Mouse (Mus musculus) myocyte (in vitro differentiated cells): ENCODE measurements around the gene Bean1. TPM values are rescaled to one million over a fixed set of nuclear protein-coding genes. Genes with fewer than 3 reads are reported as not detected.

Experiments used
- H3K27me3 ChIP-seq: one replicate; pipeline ENCODE4 v1.6.1; 2011; ENCODE audit not compliant: control insufficient read depth, insufficient read depth, insufficient read length
- H3K36me3 ChIP-seq: one replicate; pipeline ENCODE4 v1.6.1; 2011; ENCODE audit not compliant: control insufficient read depth, insufficient read depth
- H3K4me2 ChIP-seq: one replicate; pipeline ENCODE4 v1.6.1; 2011; ENCODE audit warnings: low read depth, control low read depth
- H3K4me3 ChIP-seq: one replicate; pipeline ENCODE4 v1.5.1; 2011; ENCODE audit warnings: mild to moderate bottlenecking, control low read depth, moderate library complexity
- H3K79me2 ChIP-seq: one replicate; pipeline ENCODE4 v1.6.1; 2011; ENCODE audit not compliant: control insufficient read depth, insufficient read depth
- H3ac ChIP-seq: one replicate; pipeline ENCODE4 v1.6.1; 2011; ENCODE audit not compliant: control insufficient read depth, insufficient read length
- CEBPB ChIP-seq: IDR thresholded peaks from 2 replicates; pipeline ENCODE4 v1.6.1; 2011; ENCODE audit warnings: mild to moderate bottlenecking, moderate library complexity; ENCODE audit not compliant: poor library complexity, insufficient read depth, severe bottlenecking
- E2F4 ChIP-seq: IDR thresholded peaks from one replicate; pipeline ENCODE4 v1.6.1; 2011; ENCODE audit warnings: mild to moderate bottlenecking, control low read depth, moderate library complexity; ENCODE audit not compliant: insufficient read depth
- MAX ChIP-seq: IDR thresholded peaks from one replicate; pipeline ENCODE4 v1.6.1; 2011; ENCODE audit warnings: low read depth, mild to moderate bottlenecking, control low read depth
- MYOD1 ChIP-seq, 3 experiments: IDR thresholded peaks; one replicate each; pipeline ENCODE4 v1.6.1; 2011; ENCODE audit warnings: control low read depth in 2 of 3, low read depth in 2 of 3, mild to moderate bottlenecking in 2 of 3, moderate library complexity in 1 of 3; ENCODE audit not compliant: insufficient read length in 2 of 3, control insufficient read depth in 1 of 3
- MYOG ChIP-seq, 3 experiments: IDR thresholded peaks; one replicate each; pipeline ENCODE4 v1.6.1; 2011; ENCODE audit warnings: control low read depth in 2 of 3, low read depth in 2 of 3, mild to moderate bottlenecking in 2 of 3; ENCODE audit not compliant: insufficient read length in 2 of 3, control insufficient read depth in 1 of 3, insufficient read depth in 1 of 3
- POLR2A ChIP-seq: IDR thresholded peaks from one replicate; pipeline ENCODE4 v1.6.1; 2011; ENCODE audit warnings: low read depth, mild to moderate bottlenecking, control low read depth, moderate library complexity; ENCODE audit not compliant: insufficient read length
- POLR2AphosphoS2 ChIP-seq: IDR thresholded peaks from one replicate; pipeline ENCODE4 v1.6.1; 2011; ENCODE audit warnings: low read depth, control low read depth; ENCODE audit not compliant: insufficient read length
- REST ChIP-seq: IDR thresholded peaks from one replicate; pipeline ENCODE4 v1.6.1; 2011; ENCODE audit warnings: mild to moderate bottlenecking, control low read depth, moderate library complexity; ENCODE audit not compliant: insufficient read depth, insufficient read length
- SRF ChIP-seq: IDR thresholded peaks from one replicate; pipeline ENCODE4 v1.6.1; 2011; ENCODE audit warnings: low read depth; ENCODE audit not compliant: control insufficient read depth, insufficient read length
- TCF12 ChIP-seq: IDR thresholded peaks from one replicate; pipeline ENCODE4 v1.6.1; 2011; ENCODE audit warnings: mild to moderate bottlenecking, control low read depth; ENCODE audit not compliant: poor library complexity, insufficient read depth, severe bottlenecking
- TCF3 ChIP-seq: IDR thresholded peaks from one replicate; pipeline ENCODE4 v1.6.1; 2011; ENCODE audit warnings: low read depth, control low read depth; ENCODE audit not compliant: insufficient read length
- USF1 ChIP-seq: IDR thresholded peaks from one replicate; pipeline ENCODE4 v1.6.1; 2011; ENCODE audit warnings: low read depth, mild to moderate bottlenecking, control low read depth, moderate library complexity
- polyA plus RNA-seq: library from polyadenylated mRNA; unstranded; fragments of >200 nt; fragmentation: generic; extraction: Trizol; gene quantifications from one replicate; pipeline ENCODE4 v1.2.1, GENCODE M21; 2012; ENCODE audit warnings: missing spikeins

The Bean1 gene
- polyA plus RNA-seq, 1 experiment, result 0.34 TPM

DNA sequence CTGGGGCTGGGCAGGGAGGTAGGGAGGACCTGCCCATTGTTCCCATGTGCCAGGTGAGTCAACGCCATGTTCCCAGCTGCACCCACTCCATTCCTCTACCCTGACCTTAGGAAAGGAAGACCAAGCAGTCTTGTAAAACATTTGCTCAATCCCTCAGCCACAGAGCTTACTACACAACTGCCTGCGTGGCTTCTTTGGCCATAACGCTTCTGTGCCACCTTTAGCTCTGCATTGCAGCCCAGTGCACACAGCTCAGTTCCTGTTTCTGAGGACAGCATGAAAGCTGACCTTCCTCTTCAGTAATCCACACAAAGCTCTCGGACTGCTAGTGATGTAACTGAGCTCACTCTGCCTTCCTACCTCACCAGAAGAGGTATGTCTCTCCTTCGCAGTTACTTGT, 62.7 kb downstream of the Bean1 start:
- Histone ChIP-seq H3K4me2 (no peak overlapping the region), H3ac (no peak overlapping the region), H3K36me3 (peaks cover 26% of the 10 kb centered on the region), H3K79me2 (no peaks in the 10 kb centered on the region), H3K27me3 (no peaks in the 10 kb centered on the region), H3K4me3 (no peak overlapping the region)
- TF ChIP-seq TCF12 (no peak), MYOG (IDR thresholded peaks at IDR 0.05; ENCODE audit: control insufficient read depth in 1 of 3, insufficient read depth in 1 of 3, insufficient read length in 2 of 3, low read depth in 2 of 3) (no peak), SRF (no peak), MYOD1 (IDR thresholded peaks at IDR 0.05; ENCODE audit: control insufficient read depth in 1 of 3, insufficient read length in 2 of 3, low read depth in 2 of 3) (no peak), POLR2A (no peak), POLR2AphosphoS2 (no peak), E2F4 (no peak), CEBPB (no peak), REST (no peak), MAX (no peak), TCF3 (no peak), USF1 (no peak)

DNA sequence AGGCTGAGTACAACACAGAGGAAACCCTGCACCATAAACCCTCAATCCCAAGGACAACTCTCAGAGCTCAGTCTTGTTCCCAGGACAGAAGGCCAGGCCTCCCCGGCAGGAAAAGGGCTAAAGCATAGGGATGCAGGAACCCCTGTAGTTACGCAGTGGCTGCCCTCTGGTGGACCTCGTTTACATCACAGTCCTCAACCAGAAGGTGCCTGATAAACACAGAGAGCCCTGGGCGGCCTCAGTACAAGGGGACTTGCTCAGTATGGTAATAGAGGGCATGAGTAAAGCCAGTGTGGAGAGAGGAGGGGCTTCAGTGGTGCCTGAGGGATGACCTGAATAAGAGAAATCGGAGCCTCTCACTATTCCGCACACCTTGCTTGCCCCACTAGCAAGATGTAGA, 64.3 kb downstream of the Bean1 start:
- peaks cover 28% of the 10 kb centered on the region for H3K36me3 ChIP-seq
- no peaks in the 10 kb centered on the region for H3K79me2 ChIP-seq
- H3K27me3 ChIP-seq, result no peaks in the 10 kb centered on the region
- no peak overlapping the region for H3K4me3 ChIP-seq
- no peak overlapping the region for H3ac ChIP-seq
- no peak for TF ChIP-seq TCF12
- no peak for TF ChIP-seq CEBPB
- no peak for TF ChIP-seq MYOD1 (IDR thresholded peaks at IDR 0.05; ENCODE audit: control insufficient read depth in 1 of 3, insufficient read length in 2 of 3, low read depth in 2 of 3)
- no peak for TF ChIP-seq USF1
- no peak for TF ChIP-seq REST
- no peak for TF ChIP-seq POLR2A
- TF ChIP-seq TCF3, result no peak
- no peak for TF ChIP-seq SRF
- no peak overlapping the region for H3K4me2 ChIP-seq

DNA sequence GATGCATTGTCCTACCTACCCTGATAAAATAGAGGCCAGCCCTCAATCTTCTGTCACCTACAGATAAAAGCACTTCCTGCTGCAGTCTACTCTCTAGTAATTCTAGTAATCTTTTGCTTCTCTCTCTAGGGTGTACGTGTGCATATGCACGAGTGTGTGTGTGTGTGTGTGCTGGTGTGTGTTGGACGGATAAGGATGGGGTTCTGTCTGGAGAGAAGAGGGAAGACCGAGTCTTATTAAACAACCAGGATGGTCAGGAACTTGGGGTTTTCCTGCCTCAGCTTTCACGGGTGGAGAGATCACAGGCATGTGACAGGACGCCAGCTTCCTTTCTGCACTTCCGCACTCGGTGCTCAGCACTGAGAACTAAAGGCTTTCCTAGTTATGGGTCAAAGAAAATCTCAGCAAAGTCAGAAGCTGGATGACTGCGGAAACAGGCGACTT, 69.2 kb downstream of the Bean1 start:
- Histone ChIP-seq H3K27me3 (no peaks in the 10 kb centered on the region), H3K36me3 (peaks cover 23% of the 10 kb centered on the region)

DNA sequence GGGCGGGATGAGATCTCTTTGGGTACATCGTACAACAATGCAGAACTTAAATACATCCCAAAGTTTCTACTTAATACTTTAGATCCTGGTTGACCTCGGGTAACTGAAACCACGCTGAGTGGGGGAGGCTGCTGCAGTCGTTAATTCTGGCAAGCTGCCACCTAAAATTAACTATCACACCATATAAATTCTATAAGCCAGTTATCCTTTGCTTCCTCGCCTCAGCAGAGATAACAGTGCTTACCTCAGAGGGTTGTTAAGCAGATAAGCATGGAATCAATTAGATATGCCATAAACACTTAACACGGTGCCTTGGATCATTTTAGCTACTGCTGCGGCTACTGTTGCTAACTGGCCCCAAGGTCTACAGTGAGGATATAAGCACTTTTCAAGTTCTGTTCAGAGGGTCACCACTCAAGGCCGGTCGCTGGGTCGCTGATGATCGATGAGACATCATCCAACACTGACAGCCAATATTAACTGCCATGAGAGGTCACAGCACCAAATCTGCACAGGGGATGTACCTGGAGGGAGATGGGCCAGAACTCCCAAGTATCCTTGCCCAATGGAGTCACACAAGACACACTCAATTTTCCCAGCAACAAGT, 71.9 kb downstream of the Bean1 start:
- no peak for TF ChIP-seq CEBPB
- no peak for TF ChIP-seq MAX
- no peak for TF ChIP-seq MYOG (IDR thresholded peaks at IDR 0.05; ENCODE audit: control insufficient read depth in 1 of 3, insufficient read depth in 1 of 3, insufficient read length in 2 of 3, low read depth in 2 of 3)
- no peak for TF ChIP-seq REST
- TF ChIP-seq TCF12, result no peak
- no peak for TF ChIP-seq POLR2AphosphoS2
- TF ChIP-seq SRF, result no peak
- TF ChIP-seq POLR2A, result no peak
- no peak for TF ChIP-seq USF1
- TF ChIP-seq TCF3, result no peak
- no peak for TF ChIP-seq MYOD1 (IDR thresholded peaks at IDR 0.05; ENCODE audit: control insufficient read depth in 1 of 3, insufficient read length in 2 of 3, low read depth in 2 of 3)
- TF ChIP-seq E2F4, result no peak
- Histone ChIP-seq H3ac (no peak overlapping the region), H3K27me3 (no peaks in the 10 kb centered on the region), H3K4me2 (no peak overlapping the region), H3K36me3 (peaks cover 23% of the 10 kb centered on the region), H3K79me2 (no peaks in the 10 kb centered on the region), H3K4me3 (no peak overlapping the region)

More for the DNA sequence above, 69.2 kb downstream of the Bean1 start:
- H3ac ChIP-seq, result no peak overlapping the region
- no peaks in the 10 kb centered on the region for H3K79me2 ChIP-seq
- H3K4me3 ChIP-seq, result no peak overlapping the region
- H3K4me2 ChIP-seq, result no peak overlapping the region
- TF ChIP-seq POLR2A (no peak), USF1 (no peak), E2F4 (no peak)

DNA sequence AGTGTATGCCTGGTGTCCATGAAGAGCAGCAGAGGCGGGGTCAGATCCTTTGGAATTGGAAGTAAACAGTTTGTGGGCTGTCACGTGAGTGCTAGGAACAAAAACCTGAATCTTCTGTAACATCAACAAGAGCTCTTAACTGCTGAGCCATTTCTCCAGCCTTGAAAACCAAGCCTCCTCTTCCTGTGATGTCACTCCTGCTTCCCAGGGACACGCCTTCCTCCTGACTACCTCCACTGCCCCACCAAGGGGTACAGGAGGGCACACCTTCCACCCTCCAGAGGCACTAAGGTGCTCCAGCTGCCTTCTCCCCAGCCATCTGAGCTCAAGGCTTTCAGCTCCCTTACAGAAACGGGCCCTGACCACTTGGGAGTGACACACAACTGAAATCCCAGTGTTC, 76.4 kb downstream of the Bean1 start:
- TF ChIP-seq E2F4, result no peak
- no peak for TF ChIP-seq MYOG (IDR thresholded peaks at IDR 0.05; ENCODE audit: control insufficient read depth in 1 of 3, insufficient read depth in 1 of 3, insufficient read length in 2 of 3, low read depth in 2 of 3)
- no peak for TF ChIP-seq TCF12
- TF ChIP-seq POLR2A, result no peak
- no peak for TF ChIP-seq TCF3
- TF ChIP-seq REST, result no peak
- no peak overlapping the region for H3K4me2 ChIP-seq
- H3K79me2 ChIP-seq, result no peaks in the 10 kb centered on the region
- H3K36me3 ChIP-seq, result peaks cover 8% of the 10 kb centered on the region
- H3K4me3 ChIP-seq, result no peak overlapping the region
- H3K27me3 ChIP-seq, result no peaks in the 10 kb centered on the region
- no peak overlapping the region for H3ac ChIP-seq
